Mouse (Mus musculus): ENCODE measurements around the gene Nlrc5.

GRCm38 (mm10) chr8:94571896-94572295, 137.7 kb downstream of the Nlrc5 start:
- TF ChIP-seq CTCF (IDR thresholded peaks at IDR 0.05) (no peak), POLR2A (IDR thresholded peaks at IDR 0.05; ENCODE audit: insufficient read depth, low read depth, low read length) (no peak), EP300 (IDR thresholded peaks at IDR 0.05; ENCODE audit: insufficient read depth, low read depth, low read length) (no peak)

All from heart, adult 2 months (tissue).